Mouse (Mus musculus): ENCODE measurements around the gene AU040320.

- TF ChIP-seq CTCF (IDR thresholded peaks at IDR 0.05; ENCODE audit: borderline replicate concordance, insufficient read depth, low read length) (no peak), POLR2A (IDR thresholded peaks at IDR 0.05; ENCODE audit: low read depth, low read length) (no peak)
Measured at GRCm38 (mm10) chr4:126751556-126752023, 1.8 kb upstream of the AU040320 start.
